Mouse (Mus musculus) kidney, adult 2 months (tissue): ENCODE results near the gene Gm9918.

Experiments used
- CTCF ChIP-seq: fragments of 200-500 bp; conservative IDR thresholded peaks from 2 replicates; pipeline ENCODE4 v1.5.1; 2011; ENCODE audit warnings: low read depth, mild to moderate bottlenecking, control low read depth, low read length, moderate library complexity, mixed read lengths; ENCODE audit not compliant: insufficient read depth, insufficient read length
- POLR2A ChIP-seq: fragments of 200-500 bp; IDR thresholded peaks from one replicate; pipeline ENCODE4 v1.6.1; 2011; ENCODE audit warnings: low read depth, low read length, control low read depth

- TF ChIP-seq CTCF (no peak), POLR2A (no peak)
These were observed 9.6 kb downstream of the Gm9918 start for GRCm38 (mm10) chr15:102279783-102280520.
